Mouse (Mus musculus) embryo, embryonic 9.5 days (tissue): ENCODE data around the gene Aqp11.

Experiments
- DNase-seq: peaks from one replicate; pipeline ENCODE4 v3.0.0-alpha.2; 2017; ENCODE audit errors: extremely low spot score

Aqp11 gene

DNA sequence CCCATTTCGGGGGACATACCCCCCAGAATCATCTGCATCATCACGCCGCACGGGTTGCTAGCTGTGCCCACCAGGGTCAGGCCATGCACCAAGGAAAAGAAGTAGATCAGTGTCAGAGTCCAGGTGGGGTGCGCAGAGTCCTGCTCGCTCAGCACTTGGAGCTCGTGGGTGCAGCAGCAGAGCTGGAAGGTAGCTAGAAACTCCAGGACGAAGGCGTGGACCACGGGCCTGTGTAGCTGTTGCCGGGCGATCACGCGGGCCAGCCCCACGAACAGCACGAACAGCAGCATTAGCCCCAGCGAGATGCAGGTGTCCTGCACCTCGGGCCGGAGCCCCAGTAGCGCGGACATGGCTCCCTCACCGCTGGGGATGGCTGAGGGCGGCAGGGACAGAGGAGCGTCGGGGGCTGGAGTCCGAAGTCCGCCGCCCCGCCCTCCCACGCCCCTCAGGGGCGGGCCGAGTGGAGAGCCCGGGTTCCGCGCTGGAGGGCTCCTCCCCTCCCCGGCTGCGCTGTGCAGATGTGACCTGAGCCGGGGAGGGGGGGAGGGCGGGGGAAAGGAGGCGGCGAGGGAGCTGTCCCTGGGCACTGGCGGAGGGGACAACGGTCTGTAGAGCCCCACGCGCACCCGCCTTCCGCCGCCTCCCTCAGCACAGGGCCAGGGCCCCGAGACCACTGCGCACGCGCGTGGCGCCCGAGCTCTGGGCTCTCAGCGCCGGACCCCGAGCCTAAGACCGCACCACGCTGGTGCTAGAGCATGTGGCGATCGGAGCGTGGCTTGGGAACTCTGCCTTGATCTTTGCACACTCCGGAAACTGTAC is at the start of gene Aqp11:
TSS of gene Aqp11 (minus strand) at position 652 of the 819 bp plus-strand sequence.
- DNase-seq = peak; percentile 92

DNA sequence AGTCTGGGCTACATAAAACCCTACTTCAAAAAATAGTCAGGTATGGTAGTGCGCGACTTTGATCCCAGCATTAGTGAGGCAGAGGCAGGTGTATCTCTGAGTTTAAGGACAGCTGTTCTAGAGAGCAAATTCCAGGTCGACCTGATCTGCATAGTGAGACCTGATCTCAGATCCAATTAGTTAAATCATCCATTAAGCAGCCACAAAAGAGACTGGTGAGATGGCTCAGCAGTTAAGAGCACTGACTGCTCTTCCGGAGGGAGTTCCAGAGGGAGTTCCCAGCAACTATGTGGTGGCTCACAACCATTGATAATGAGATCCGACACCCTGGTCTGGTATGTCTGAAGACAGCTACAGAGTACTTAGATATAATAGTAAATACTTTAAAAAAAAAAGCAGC is 45.4 kb upstream of the Aqp11 start:
- DNase-seq = no peak

DNA sequence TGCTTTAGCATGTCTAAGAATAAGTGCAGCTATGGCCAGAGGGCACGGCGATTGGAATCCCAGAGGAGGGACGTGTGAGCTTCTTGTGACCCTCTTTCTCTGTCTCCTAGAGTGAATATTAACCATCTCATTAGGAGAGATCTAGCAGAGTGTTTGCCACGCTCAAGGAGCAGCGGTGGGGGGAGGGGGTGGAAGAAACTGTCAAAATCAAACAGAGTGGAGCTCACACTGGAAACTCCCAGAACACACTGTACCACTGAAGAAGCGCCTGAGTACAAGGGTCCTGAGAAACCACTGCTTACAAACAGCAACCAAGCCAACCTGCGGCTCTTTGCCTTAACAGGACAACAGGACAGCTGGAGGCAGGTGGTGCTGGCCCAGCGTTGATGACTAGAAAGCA is 43.4 kb upstream of the Aqp11 start:
- DNase-seq = no peak

DNA sequence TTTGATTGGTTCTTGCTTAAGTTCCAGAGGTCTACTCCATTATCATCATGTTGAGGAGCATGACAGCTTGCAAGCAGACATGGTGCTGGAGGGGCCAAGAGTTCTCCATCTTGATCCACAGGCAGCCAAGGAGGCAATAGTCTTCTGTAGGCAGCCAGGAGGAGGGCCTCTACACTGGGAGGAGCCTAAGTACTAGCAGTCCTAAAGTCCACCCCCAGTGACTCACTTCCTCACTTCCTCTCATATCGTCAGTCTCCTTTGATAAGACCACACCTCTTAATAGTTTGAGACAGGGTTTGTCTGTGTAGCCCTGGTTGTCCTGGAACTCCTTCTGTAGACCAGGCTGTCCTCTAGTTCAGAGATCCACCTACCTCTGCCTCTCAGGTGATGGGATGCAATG is 42.7 kb upstream of the Aqp11 start:
- no peak for DNase-seq

DNA sequence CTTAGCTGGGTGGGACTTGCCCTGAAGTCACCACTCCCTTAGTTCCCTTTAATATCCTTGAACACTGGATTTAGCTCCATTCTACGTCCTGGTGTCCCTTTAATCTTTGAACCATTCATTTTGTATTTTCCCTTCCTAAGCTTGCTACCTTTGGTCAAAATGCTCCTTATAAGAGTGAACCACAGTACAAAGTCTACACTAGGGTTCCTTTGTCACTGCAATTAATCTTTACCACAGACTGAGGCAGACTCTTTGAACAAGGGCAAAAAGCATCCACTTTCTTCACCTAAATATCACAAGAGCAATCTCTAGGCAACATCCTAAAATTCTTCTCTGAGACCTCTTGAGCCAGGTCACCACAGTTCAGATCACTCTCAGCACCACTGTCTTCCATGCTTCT is 42.1 kb upstream of the Aqp11 start:
- no peak for DNase-seq

DNA sequence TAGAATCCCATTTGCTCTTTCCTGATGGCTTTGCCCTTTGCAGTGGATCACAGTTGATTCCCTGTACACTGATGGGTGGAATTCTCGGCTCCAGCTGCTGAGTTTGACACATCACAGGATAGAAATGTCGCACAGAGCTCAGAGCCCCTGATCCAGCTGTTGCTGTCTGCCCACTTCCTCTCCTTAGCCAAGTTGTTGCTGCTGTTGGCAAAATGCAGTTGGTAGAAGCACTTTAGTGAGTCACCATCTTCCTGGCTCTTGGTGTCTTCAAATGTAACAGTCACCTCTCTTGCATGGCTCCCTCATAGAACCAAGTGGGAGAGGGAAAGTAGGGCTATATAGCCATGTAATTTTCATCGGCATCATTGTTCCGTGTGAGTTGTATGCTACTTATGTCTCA is 39.1 kb upstream of the Aqp11 start:
- no peak for DNase-seq

DNA sequence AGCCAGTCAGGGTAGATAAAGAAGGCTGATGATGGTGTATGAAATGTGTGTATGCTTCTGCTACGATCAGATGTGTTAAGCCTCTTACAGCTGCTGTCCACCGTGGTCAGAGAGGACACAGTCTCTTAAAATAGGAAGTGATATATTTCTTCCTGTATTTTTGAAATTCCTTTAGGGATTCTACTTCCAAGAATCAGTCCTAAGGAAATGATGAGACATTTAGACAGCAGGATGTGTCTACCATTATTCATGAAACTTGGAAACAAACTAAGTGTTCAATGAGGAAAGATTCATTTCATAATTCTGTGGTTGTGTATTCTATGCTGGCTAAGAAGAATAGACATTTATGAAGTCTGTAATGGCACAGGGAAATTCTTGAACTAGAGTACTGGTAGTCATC is 37.8 kb upstream of the Aqp11 start:
- DNase-seq = no peak

DNA sequence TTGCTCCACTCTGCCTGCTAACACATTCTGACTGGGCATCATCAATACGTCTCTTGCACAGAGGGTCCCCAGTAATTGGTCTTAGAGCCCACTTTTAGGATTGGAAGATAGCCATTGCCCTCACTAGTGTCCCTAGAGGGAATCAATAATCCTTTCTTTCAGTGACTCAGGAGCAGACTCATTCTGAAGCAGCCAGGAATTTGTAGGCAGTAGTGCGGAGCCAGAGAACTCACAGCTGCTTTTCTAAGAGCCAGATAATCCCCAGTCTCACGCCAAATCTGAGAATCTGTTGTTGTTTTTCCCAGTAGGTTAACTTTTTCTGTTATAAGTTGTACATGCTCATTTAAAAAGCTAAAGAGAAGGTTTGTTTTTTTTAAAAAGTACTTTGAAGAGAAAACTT is 37.3 kb upstream of the Aqp11 start:
- DNase-seq = no peak

DNA sequence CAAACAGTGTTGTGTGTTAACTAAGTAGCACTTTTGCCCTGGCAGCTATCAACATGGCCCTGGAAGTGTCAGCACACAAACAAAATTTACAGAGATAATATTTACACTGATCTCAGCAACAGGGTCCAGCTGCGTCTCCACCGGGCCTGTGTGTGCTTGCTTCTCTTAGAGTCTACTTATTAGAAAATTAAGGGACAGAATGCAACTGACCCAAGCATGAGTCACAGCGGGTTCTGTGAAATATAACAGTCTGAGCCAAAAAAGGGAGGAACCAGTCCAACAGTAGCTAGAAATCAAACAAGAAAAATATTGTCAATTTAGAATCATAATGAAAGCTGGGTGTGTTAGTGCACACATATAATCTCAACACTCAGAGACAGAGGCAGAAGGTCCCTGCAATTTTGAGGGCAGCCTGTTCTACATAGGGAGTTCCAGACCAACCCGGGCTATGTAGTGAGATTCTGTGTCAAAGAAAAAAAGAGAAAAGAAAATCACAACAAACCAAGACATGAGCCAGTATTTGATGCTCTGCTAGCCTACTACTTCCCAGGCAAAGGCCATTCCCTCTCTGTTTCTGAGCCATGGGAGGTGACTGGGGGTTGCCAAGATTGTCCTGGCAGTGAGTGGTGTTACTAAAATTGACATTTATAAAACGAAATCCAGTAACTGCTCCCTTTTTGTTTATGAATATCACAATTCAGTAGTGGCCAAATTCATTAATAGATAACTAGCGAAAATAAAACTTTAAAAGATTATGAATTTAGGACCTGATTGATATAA is 32.9 kb upstream of the Aqp11 start:
- no peak for DNase-seq

DNA sequence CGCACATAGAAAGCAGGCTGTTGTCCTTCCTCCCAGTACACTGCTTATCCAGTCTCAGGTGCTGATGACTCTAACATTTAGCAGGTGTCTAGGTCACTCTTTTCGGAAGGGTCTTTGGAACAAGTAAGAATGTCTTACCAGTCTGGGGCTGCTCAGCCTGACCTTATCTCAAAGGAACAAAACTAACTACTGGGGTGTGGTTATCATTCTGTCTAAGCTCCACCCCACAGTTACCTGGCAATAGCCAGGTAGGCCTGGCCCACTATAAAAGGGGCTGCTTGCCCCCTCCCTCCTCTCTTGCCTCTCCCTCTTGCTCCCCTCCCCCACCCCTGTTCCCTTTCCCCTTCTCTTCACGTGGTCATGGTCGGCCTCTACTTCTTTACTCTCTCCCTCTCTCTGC is 30.9 kb upstream of the Aqp11 start:
- DNase-seq = no peak

DNA sequence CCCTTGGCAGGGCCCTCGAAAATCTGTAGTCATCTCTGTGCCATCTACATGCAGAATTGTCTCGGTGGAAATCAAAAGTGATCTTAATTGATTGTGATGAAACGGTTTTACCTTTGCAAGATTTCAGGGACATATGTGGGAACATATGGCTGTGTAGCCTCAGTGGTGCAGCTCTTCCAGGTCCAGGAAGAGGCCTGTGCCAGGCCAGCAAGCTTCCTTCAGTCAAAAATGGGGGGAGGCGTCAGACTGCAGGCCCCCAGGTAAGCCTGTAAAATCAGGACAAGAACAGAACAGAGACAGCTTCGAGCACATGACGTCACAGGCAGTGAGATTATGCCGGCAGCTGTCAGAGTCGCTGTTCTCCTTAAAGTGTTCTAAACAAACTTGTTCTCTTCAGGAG is 29.8 kb upstream of the Aqp11 start:
- no peak for DNase-seq

DNA sequence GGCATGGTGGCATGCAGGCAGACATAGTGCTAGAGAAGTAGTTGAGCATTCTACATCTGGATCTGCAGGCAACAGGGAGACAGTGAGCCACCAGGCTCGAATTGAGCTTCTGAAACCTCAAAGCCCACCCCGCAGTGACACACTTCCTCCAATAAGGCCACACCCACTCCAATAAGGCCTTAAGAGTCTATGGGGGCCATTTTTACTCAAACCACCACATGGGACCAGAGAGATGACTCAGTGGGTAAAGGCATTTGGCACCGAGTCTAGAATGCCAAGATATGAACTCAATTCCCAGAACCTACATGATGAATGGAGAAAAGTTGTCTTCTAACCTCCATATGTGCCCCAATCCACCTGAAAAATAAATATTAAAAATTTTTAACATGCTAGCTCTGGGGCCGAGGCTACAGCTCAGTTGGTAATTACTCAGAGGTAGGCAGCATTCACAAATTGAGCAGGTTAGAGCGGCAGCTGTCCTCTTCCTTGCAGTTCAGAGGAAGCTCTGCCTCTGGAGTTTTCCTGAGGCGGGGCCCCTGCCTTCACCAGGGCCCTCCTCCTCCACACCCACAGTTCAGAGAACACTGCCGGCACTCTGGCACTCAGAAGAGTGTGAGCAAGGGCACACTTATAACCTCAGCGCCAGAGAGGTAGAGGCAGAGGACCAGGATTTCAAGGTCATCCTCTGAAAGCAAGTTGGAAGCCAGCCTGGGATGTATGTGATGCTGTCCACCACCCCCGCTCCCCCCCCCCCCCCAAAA is 28.5 kb upstream of the Aqp11 start:
- no peak for DNase-seq

DNA sequence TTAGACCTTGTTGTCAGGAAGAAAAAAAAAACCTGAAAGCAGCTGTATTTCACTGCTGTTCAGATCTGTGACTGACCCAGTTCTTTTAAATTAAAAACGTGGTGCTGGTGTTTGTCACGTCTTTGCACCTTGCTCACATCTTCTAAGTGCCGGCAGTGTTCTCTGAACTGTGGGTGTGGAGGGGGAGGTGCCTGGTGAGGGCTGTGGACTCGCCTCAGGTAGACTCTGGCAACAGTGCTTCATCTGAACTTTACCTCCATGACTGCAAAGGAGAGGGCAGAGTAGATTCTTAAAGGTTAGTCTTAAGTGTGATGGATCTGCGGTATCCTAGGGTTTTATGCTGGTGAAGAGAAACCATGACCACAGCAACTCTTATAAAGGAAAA is 27.9 kb upstream of the Aqp11 start:
- no peak for DNase-seq

DNA sequence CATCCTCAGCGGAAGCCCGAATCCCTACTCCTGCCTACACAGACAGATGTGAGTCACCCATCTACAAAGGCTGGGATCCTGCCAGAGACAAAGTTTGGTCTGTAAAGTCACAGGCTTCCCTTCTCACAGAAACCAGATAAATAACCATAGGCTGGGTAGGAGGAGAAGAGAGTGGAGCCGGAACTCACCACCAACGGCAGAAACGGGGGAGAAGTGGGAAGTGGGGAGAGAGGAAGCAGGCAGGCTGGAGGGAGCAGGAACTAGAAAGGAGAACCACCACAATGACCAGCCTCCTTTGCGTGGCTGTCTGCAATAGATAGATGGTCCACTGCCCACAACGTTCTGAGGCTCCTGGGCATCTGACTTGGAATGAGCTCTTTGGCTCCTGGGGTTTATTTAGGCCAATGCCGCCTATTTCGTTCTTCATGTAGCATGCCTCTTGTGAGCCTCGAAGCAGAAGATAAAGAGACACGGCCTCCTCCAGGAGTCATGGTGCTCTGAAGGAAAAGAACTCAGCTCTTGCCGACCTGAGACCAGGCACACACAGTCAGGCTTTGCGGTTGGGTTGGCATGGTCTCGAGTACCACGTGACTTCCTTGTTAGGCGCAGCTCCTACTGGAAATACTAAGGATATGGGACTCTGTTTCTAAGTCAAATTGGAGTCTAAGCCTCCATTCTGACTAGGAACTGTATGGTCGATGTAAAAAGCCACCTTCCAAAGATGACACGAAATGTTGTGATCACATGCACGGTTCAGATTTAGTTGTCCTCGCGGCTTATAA is 27.3 kb upstream of the Aqp11 start:
- no peak for DNase-seq

DNA sequence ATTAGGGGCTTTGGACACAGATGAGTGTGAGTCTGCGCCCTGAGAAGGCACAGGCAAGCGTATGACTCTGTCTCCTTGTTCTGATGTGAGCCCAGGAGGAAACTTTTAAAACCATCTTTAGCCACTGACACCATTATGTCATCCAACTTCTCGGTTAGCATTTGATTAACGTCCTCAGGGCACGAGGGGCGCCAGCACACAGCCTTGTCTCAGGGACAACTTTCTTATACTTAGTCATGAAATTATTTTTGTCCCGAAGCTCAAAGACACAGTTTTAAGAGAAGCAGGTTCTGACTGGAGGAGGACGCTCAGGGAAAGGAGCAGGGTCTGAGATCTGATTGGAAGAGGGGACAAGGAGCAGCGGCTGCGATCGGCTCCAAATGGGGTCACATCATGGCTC is 26.5 kb upstream of the Aqp11 start:
- DNase-seq = no peak

DNA sequence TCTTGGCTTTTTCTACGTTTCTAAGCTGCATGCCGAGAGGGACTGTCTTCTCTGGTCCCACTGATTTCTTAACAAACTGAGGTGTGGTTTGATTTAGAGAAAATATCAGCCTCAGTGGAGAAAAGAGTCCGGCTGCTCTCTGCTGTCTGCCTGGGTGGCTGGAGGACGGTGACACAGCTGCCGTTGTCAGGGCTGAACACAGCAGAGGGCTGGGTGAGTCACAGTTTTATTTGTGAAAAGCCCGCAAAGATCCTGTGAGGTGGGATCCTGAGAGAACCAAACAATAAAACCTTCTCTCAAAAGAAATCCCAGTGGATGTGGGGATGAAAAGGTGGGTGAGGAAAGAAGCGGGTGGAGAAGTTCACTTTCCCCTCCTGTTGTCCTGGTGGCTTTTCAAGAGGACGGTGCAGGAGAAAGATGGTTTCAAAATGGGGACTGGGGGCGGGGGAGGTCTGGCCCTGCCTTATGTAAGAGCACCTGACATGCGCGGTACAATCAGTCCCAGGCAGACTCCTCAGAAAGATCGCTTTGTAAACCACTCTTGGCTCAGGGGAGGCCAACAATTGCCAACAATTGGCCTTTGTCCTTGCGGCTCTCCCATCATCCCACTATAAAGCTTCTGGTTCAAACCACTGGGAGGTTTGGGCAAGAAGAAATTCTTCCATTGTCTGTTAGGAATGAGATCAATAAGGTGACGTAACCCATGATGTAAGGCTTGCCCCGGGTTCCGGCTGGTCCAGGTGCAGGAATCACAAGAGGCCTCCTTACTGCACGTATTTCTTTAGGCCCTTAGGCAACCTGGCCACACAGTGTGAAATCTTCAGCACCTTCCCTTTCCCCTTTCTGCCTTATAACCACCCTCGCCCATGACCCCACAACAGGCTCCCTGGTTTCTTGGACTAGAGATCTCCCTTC is 19.1 kb upstream of the Aqp11 start:
- no peak for DNase-seq

DNA sequence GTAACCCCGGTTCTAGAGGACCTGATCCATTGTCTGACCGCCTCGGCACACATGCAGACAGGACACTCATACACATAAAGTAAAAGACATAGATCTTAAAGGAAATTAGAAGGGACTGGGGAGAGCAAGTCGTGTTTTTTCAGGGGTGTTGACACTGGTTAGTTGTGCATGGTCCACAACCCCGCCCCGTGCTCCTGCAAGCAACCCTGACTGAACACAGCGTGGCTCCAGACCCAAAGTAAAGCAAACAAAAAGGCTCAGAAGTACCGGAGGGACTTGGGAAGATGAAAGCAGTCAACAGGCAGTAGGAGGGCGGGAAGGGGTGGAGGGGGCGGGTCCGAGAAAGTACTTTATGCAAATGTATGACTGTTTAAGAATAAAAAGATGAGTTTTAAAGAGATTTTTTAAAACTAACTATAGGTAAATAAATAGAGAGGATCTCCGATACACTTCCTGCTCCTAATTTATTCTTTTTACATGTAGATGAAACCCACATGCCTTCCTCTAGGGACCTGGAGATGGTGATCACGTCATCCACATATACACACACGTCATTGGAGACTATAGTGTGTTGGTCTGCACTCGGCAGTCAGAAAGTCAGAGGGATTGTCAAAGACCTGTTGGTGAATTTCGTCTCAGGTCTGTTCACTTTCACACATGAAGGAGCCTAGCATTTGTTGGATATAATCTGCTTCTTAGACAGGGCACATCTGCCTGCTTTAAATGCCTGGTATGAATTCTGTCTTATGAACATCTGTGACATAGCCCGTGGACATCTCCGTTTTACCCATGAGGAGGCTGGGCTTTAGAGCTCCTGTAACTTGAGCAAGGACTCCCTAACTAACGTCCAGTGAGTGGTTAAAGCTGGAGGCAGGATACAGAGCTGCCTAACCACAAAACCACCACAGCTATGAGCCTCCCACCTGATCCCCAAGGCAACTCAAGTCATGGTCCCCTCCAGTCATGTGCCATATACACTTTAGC is 11.4 kb upstream of the Aqp11 start:
- DNase-seq = no peak

DNA sequence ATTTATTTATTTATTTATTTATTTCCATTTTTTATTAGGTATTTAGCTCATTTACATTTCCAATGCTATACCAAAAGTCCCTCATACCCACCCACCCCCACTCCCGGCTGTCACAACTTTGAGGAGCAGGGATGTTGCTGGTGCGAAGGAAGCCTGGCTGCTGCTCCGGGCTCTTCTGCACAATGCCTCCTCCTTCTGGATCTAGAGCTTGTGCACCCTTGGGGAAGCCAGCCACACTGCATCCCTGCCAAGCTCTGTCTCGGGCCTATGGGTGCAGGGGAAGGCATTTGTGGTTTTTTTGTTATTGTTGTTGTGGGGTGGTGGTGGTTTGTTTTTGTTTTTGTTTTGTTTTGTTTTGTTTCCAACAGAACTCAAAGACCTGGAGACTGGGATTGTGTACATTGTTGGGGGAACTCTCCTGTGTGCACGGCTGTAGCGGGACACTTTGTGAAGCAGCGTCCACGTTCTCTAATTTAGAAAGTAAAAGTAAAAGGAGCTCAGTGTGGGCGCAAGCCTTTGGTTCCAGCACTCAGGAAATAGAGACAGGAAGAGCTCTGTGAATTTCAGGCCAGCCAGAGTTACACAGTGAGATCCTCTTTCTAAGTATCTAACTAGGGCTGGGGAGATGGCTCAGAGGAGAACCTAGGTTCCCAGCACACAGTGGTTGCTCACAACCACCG is 10.6 kb upstream of the Aqp11 start:
- no peak for DNase-seq
